Mouse (Mus musculus) heart, postnatal 14 days (tissue): ENCODE measurements around the gene Amh. TPM values are rescaled to one million over a fixed set of nuclear protein-coding genes. Genes with fewer than 3 reads are reported as not detected.
A peak's percentile ranks its signal among the peaks of the same experiment; 100 is the strongest.

Source experiments
- DNase-seq, 2 experiments: peaks; one replicate each; pipeline ENCODE4 v3.0.0; 2021 to 2022
- intact Hi-C: fragments of 180-260 bp; cut with DNase I; formaldehyde crosslinking; loops from one replicate; pipeline ENCODE4 v1.15.1; 2025
- long read RNA-seq, 2 experiments: library from polyadenylated mRNA; stranded (forward); transcript quantifications; one replicate each; pipeline ENCODE4 v2.0.0; 2021
- total RNA-seq, 2 experiments: library from RNA; stranded (reverse); gene quantifications; 2 replicates each; pipeline ENCODE4 v1.2.3; 2021

Amh gene
- total RNA-seq, result under 1 TPM; 0.56 to 0.65 TPM
- long read RNA-seq, experiment 1, result 0 reads
- long read RNA-seq, experiment 2, result 0 reads

DNA sequence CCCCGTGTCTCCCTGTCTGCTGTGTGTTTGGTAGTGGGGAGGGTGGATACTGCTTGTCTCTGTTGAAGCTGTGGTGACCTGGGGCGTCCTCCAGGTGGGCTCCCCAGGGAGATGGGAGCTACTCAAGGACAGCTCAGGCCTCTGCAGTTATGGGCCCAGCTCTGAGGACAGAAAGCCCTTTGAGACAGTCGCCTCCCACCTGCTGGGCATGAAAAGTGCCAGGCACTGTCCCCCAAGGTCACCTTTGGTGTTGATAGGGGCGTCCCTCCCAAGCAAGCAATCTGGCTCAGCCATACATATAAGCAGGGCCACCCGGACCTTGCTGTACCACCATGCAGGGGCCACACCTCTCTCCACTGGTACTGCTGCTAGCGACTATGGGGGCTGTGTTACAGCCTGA is at the start of gene Amh:
TSS of gene Amh (plus strand) at position 328 of the 400 bp plus-strand sequence.
- no peak for DNase-seq
- intact Hi-C loops, result no loop called here

DNA sequence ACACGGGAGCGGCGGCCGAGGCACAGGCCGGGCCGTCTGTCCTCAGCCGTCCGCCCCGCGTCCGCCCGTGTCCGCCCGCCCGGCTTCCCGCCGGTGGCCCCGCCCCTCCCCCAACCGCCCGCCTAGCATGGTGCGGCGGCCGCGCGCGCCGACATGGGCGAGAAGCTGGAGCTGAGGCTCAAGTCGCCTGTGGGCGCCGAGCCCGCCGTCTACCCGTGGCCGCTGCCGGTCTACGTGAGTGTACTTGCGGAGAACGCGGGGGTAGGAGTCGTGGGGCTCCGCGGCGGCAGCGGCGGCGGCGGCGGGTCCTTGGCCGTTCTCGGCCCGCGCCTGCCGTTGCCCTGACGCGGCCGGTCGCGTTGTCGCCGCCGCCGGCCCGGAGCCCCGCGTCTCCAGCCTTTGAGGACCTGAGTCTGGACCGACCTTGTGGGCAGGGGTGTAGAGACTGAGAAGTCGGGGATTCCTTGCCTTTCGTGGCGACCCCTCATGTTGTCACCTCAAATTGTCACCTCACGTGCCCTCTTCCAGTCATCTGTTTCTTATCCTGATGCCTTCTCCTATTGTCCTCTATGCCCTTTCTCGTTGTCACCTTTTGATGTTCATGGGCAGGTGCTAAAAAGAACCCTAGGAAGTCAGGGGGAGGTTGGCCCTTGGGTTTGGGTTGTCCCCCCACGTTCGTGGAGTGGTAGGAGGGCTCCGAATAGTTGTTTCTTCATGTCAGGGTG is 49.6 kb upstream of the Amh start:
- intact Hi-C loops, result no loop called here
- DNase-seq, result no peak

DNA sequence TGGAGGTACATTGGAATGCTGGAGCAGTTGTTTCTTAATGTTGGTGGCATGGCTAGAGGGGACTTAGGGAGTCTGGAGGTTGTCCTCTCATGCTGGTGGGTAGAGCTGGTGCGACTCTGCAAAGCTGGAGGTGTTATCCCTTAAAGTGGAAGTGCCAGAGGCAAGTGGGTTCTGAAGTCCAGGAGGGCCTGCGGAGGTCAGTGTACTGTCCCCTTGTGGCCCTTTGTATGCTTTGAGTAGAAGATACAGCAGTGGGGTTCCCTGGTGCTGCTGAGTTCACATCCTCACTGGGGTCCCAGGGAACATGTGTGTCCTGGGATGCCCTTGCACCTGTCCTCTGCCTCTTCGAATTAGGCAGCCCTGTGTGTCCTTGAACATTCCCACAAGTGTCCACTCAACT is 48.9 kb upstream of the Amh start:
- intact Hi-C loops, result no loop called here
- peak in 1 of 2 experiments; percentile 24 for DNase-seq

DNA sequence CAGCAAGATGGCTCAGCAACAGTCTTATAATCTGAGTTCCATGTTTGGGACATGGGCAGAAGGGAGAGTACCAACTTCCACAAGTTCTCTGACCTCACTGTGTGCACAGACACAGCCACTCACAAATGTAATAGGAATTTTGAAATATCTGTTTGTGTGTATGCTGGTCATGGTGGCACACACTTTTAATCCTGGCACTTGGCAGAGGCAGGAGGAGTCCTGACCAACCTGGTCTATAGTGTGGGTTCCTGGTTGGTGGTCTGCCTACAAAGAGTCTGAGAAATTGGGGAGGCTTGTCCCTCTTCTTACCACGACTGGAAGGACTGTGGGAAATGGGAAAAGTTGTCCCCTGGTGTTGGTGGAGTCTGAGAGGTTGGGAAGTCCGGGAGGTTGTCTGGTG is 48.5 kb upstream of the Amh start:
- no peak for DNase-seq
- intact Hi-C loops, result no loop called here

DNA sequence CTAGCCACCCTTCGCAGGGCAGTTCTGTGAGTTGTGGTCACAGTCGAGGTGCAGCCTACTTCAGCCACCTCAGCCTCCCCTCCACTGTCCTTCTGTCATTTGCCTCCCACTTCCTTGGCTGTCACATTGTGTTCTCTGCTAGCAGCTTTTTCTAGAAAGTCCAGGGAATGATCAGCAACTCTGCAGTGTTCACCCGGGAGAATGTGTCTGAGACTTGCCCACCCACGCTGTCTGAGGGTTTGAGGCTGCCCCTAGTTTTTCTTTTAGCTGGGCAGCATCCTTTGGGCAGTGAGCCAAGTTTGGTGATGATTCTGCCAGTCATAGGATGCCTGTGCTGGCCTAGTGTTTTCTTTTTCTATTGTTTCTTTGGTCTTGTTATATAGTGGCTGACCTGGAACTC is 48.1 kb upstream of the Amh start:
- intact Hi-C loops, result no loop called here
- DNase-seq, result no peak

DNA sequence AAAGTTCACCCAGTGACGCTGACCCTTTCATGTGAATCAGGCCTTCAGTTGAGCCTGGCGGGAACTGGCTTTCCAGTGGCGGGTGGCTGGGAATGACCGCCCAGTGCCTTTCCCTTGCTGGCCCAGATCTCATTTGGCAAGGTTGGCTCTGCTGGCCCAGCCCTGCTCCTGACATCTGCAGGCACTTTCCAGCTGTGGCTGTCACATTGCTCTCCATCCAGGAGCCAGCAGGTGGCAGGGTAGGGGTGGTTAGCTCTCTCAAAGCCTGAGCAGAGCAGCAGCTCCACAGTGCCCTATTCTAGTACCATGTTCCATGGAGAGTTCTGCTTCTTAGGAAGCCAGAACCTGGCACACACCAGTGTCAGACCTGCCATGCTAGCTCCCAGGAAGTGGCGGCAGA is 47.3 kb upstream of the Amh start:
- intact Hi-C loops, result loop anchor here (2.0 kb wide), 1 partner anchor 17 kb away; no protein-coding TSS in a partner anchor
- DNase-seq, result peak; percentile 82 to 90

DNA sequence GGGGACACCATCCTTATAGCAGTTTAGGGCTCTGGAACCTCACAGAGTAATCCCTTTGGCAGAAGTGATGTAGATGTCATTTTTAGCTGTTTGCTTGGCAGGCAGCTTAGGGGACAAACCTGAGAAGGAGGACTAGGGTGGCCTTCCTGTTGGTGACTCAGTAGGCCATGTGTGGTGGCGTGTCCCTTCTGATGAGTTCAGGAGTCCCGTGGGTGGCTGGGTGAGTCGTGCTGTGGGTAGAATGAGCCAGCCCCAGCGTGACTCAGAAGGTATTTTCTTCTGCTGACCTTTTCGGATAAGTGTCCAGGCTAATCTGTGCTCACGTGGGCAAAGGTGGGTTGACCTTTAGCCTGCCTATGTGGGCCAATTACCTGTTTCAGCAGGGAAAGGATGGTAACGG is 46.4 kb upstream of the Amh start:
- intact Hi-C loops, result loop anchor here (2.0 kb wide), 1 partner anchor 16 kb away; no protein-coding TSS in a partner anchor
- DNase-seq, result no peak

DNA sequence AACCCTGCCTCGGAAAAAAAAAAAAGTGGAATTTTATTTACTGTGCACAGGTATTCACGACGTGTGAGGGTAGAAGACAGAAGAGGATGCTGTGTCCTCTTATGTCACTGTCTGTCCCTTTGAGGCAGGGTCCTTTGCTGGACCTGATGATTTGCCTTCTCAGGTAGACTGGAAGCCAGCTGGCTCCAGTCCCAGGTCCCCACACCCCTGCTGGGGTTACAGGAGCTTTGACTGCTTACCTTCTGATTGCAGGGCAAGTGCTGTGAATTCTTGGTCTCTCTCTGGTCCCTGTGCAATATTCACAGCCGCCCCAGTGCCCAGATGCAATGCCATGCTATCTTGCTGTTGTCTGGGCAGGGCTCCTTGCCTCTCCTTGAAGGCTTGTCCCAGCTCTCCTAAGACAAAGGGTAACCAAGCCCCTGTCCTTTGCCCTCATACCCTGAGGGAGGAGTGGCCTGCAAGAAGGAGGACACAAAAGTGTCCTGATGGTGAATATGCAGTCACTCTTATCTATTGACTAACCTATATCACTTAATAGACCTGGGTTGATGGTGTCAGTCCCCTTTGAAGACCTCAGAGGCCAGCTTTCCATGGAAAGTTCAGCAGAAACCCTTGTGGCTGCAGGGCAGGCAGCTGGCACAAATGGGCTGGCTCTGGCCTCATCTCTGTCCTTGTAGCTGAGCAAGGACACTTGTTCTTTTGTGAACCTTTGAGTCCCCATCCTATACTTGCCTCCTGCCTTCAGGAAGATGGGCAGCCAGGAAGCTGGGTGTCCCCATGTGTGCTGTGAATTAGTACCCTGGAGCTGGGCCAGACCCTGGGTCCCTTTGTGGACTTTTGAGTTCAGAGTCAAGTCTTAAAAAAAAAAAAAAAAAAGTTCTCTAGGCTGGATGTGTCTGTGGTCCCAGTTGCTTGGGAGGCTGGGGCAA is 44.2 kb upstream of the Amh start:
- DNase-seq, result no peak
- intact Hi-C loops, result no loop called here

DNA sequence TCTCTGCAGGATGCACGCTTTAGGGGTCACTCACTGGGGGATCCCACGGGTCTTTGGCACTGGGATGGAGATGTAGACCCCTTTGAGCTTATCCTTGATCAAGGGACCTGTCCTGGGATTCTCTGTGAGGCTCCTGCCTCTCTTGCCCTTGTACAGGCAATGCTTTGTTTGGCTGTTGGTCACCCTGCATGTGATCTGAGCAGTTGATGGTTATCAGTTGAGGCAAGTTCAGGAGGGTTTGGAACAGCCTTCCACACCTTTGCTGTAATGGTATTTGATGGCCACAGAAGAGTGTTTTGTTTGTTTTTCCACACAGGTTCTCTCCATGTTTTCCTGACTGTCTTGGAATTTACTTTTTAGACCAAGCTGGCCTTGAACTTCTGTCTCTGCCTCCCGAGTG is 43.2 kb upstream of the Amh start:
- intact Hi-C loops, result no loop called here
- DNase-seq, result no peak

DNA sequence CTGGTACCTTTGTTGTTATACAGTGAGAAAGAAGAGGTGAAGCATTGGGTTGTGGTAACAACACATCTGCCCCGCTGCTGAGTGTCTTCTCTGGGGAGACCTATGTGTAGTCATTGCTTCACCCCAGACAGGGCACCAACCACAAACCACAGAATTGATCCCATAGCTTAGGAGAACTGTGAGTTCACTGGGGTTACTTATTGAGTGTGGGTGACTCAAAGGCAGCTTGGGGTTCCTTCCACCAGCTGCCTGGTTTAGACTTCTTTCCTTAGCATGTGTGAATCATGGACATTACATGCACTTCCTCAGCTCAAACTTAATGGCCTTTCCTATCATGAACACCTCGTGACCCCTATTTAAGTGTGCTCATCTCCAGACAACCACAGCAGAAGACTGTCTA is 41.5 kb upstream of the Amh start:
- no peak for DNase-seq
- intact Hi-C loops, result no loop called here

DNA sequence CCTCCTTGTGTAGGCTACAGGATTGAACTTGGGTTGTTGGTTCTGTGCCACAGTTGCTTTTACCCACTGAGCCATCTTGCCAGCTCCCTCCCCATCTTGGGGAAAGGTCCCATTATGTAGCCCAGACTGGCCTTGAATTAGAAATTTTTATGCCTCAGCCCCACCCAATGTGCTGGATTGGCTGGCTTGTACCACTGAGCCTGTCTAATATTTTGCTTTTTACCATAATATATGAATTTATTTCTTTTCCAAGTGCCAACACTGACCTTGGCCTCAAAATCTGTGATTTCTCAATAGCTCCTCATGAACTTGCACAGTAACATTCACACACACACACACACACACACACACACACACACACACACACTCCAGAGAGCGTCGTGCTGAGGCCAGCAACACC is 39.3 kb upstream of the Amh start:
- intact Hi-C loops, result no loop called here
- no peak for DNase-seq

DNA sequence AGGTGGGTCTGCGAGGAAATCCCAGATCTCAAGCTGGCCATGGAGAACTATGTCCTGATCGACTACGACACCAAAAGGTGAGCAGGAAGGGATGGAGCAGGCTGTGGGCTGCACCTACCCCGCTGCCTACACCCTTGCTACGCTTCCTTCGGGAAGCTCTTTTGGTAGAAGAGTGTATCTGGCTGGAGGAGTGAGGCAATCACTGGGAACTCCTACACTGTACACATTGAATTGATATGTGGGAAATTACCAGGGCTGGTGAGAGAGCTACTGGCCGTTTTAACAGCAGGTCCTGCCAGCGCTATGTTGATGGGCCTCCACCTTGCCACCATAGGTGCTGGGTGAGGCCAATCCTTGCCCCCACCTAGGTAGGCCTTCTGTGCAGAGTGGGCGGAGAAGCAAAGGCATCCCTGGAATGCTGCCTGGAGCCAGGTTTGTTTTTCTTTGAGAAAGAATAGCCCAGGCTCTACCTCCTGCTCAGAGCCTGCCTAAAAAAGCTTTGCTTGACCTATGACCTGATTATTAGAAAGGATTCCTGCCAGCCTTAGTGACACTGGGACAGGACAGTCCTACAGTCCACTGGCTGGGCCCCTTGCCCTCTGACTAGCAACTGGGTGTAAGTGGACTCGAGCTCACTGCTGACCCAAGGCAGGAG is 38.8 kb upstream of the Amh start:
- intact Hi-C loops, result no loop called here

DNA sequence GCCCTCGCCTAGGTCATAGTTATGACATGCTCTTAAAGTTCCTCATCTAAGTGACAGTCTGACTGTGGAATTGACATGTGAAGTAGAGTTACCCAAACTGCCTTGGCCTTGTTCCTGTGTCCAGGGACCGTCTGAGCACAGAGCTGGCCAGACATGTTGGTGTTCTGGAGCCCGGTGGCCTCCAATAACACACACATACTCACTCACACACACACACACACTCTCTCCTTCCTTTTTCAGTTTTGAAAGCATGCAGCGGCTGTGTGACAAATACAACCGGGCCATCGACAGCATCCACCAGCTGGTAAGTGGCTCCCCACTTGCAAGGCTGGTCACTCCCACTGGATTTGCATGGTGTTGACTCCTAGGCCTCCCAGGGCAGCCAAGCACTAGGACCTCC is 36.7 kb upstream of the Amh start:
- DNase-seq, result no peak
- intact Hi-C loops, result no loop called here

More for the DNA sequence above, 38.8 kb upstream of the Amh start:
- peak in 1 of 2 experiments; percentile 36 for DNase-seq

DNA sequence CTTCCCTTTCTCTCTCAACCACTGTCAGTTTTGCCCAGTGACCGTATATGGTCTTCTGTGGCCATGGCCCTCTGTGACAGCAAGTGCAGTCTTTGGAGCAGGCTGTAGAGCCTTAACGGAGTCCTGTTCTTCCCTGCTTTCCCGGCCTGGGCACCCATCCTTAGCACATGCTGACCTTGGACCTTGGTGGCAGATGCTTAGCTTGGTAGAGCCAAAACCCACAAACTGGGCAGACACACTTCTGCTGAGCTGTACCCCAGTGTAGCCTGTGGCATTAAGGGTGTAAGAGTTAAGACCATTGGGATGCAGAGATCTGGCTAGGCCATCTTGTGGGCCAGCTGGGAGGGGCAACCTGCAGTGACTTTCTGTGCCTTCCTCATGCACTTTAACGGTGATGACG is 31.2 kb upstream of the Amh start:
- DNase-seq, result no peak
- intact Hi-C loops, result loop anchor here (1.0 to 2.0 kb wide), 2 partner anchors 15 to 26 kb away; no protein-coding TSS in a partner anchor

DNA sequence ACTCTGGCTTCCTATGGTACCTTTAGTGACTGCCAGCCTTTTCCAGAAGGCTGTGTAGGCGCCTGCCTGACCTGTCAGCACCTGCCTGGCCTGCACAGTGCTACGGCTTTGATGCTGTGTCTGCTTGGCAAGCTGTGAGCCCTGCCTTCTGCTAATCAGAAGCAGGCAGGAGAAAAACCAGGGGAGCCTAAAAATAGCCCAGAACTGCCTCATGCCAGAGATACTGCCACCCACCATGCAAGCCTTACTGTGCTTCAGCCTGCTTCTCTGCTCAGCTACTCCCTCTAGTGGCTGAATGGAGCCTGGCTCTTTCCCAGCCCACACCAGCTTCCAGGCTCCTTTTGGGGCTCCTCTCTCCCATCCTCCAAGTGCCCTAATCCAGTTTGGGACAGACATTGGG is 30.5 kb upstream of the Amh start:
- intact Hi-C loops, result loop anchor here (1.0 to 2.0 kb wide), 2 partner anchors 16 to 26 kb away; no protein-coding TSS in a partner anchor

DNA sequence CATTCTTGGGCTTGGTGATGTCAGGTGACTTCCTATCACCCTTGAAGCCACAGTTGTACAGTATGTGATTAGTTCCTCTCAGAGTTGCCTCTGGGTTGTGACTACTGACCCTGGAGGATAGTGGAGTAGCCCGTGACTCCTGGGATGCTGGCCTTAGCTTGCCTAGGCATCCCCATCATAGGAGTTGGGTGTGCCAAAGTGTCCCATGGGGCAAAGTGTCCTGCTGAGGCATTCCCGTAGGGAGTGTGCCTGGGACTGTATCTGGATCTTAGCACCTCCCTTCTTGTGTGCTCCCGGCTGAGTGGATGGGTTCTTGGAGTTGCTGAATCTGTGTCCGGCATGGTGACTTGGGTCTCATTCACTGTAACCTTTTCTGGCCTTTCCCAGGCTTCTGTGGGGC is 30.1 kb upstream of the Amh start:
- intact Hi-C loops, result loop anchor here (1.0 to 2.0 kb wide), 2 partner anchors 16 to 27 kb away; no protein-coding TSS in a partner anchor
- DNase-seq, result no peak

More for the DNA sequence above, 30.5 kb upstream of the Amh start:
- DNase-seq, result peak; percentile 80 to 91

DNA sequence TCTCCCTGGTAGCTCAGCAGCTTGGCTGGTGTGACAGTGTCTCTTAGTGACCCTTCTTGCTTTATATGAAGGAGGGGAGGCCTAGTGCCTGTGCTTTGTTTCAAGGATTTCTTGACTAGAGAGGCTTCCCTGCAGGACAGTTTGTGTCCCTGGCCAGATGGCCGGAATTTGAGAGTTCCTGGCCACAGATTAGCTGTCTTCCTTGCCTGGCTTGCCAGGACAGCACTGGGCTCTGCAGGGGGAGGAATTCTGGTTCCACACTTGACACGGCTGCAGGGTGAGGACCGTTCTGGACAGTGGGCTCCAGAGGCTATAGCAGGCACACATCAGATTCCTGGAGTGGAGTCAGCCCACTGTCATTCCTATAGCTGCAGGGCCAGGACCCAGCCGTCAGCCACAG is 29.3 kb upstream of the Amh start:
- no peak for DNase-seq
- intact Hi-C loops, result loop anchor here (2.0 kb wide), 1 partner anchor 17 kb away; no protein-coding TSS in a partner anchor

DNA sequence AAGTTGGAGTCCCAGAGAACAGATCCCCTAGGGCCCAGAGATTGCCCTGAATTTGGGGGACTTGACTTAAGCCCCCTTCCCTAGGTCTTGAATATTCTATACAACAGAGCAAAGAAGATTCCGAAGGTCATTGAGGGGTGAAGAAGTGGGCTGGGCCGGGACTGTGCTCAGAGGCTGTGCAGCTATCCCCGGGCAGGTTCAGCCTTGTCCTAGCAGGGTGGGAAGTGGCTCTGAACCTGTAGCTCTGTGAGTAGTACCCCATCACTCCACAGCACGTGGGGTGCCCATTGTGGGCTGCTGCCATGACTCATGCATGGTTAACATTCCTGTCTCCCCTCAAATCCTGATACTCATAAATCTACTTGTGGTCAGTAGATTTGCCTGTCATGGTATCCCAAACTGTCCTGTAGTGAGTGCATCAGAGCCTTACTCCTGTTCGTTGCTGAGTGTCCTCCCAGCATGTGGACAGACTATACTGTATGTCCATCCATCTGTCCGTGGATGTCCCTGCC is 28.6 kb upstream of the Amh start:
- intact Hi-C loops, result no loop called here
- no peak for DNase-seq

DNA sequence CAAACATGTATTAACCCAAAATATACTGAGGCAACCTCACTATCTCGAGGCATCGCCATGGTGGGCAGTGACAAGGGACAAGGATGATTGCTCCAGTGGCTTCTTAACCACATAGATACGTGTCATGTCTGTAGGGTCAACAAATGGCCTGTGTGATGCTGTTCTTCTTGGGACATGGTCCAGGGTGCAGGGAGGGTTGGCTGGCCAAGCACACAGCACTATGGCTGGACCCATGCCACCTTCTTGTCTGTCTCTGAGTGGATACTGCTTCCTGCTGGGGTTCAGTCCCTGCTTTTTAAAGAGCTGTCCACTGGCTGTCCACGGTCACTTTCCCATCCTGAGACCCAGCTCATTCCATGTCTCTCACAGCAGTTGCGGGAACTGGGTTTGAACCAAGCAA is 27.9 kb upstream of the Amh start:
- no peak for DNase-seq
- intact Hi-C loops, result no loop called here

DNA sequence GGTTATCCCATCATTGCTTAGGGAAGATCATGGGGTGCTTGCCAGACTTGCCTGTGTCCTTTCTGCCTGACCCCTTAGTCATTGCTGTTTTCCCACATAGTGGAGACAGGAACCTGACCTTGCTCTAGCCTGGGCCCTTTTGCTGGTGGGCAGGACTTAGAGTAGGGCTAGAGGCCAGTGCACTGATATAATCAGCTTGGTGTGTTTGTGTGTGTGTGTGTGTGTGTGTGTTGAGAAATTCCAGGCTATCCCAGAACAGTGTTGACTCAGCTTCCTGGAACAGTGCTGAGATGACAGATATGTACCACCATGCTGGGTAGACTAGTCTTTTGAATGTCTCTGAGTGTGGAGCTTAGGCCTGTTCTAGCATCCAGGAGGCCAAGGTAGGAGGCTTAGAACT is 25.5 kb upstream of the Amh start:
- no peak for DNase-seq
- intact Hi-C loops, result no loop called here

DNA sequence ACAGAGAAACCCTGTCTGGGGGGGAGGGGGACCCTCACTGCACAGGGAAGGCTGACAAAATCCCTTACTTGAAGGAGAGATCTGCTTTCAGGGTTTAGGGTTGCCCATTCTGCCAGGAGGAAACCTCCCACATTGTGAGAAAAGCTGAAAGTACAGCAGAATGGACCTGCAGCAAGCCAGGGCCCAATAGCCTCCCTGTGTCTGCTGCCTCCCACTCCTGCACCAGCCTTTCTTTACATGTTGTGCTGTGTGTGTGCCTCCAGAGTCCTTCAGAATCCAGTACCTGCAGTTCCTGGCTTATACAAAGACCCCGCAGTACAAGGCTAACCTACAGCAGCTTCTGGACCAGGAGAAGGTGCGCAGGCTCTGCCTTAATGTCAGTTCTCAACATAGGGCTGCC is 20.7 kb upstream of the Amh start:
- no peak for DNase-seq
- intact Hi-C loops, result no loop called here
